12 mouse cellular contexts compared by ENCODE assay signal in the genomic region with DNA sequence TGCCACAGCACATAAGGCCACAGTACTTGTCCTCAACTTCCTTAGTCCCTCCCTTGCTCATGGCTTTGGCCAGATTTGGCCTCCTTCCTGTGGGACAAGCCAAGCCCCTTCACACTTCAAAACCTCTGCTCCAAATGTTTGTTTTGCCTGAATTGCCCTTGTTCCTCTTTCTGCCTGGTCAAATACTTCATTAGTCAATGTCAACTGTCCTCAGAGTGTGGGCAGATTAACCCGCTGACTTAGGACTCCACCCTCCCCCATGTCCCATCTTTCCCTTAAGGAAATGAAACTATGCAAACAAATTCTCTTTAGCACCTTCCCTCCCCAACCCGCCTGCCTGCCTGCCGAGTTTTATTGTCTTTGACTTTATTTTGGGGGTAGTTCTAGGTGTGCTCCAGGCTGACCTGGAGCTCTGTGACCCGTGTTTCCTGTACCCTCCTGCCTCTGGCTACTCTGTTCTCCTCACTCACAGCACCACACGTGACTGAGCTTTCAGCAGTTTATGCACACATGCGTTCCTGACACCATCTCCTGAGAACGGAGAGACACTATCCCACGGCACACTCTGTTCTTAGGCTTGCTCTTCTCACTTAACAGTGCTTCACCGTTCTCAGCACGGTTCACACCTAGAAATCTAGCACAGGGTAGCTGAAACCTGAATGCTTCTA. TPM values are rescaled to one million over a fixed set of nuclear protein-coding genes. Genes with fewer than 3 reads are reported as not detected.
DNase-seq lines count a peak whose midpoint lies in the region; ATAC-seq lines count a peak whose summit lies in the region.
"Had no signal": no experiment of that assay in that cellular context is flagged by ENCODE, and none has a peak within 500 bp of the region (broad histone marks: within the 10 kb centered on the region; RNA-seq: fewer than 3 reads in every experiment).

No protein-coding gene starts in this region.

- H3K4me1 ChIP-seq in liver, embryonic 13.5 days (replicated peaks), result peaks cover 12% of the 10 kb centered on the region
- H3K4me1 ChIP-seq in liver, embryonic 11.5 days (replicated peaks; ENCODE audit: control insufficient read depth, insufficient read depth, low read length), result peaks cover 3% of the 10 kb centered on the region; the same call in 1 of the 2 replicates
- peaks cover 18% of the 10 kb centered on the region; the same call in 1 of the 2 replicates for H3K4me1 ChIP-seq in lung, embryonic 15.5 days
- H3K4me1 ChIP-seq: embryonic facial prominence, embryonic 12.5 days; hindbrain, embryonic 10.5 days had no signal

- no peak overlapping the region for H3K4me3 ChIP-seq in liver, embryonic 13.5 days (replicated peaks)
- no peak overlapping the region for H3K4me3 ChIP-seq in liver, embryonic 11.5 days (ENCODE audit: low read depth, low read length)
- H3K4me3 ChIP-seq in lung, embryonic 15.5 days, result no peak overlapping the region
- H3K4me3 ChIP-seq: embryonic facial prominence, embryonic 12.5 days; hindbrain, embryonic 10.5 days had no signal

- H3K27ac ChIP-seq in liver, embryonic 13.5 days, result no peak overlapping the region
- no peak overlapping the region for H3K27ac ChIP-seq in liver, embryonic 11.5 days (ENCODE audit: low read depth, low read length)
- peak overlapping the region; percentile 51 for H3K27ac ChIP-seq in lung, embryonic 15.5 days
- H3K27ac ChIP-seq: embryonic facial prominence, embryonic 12.5 days; hindbrain, embryonic 10.5 days had no signal

- no peak for DNase-seq in liver, embryonic 13.5 days
- no peak for DNase-seq in liver, embryonic 11.5 days (ENCODE audit: low spot score)
- peak; percentile 77 for DNase-seq in splenic B cell, adult 2 months (ENCODE audit: low read depth, low spot score)
- DNase-seq in cerebellum, postnatal 14 days, result no peak
- no peak for DNase-seq in left cerebral cortex, postnatal 36 days (ENCODE audit: low spot score in 2 of 2)
- DNase-seq in cerebellum, postnatal 36 days, result no peak
- DNase-seq: right cerebral cortex, adult 18-20 months had no signal

- H3K4me2 ChIP-seq in liver, embryonic 13.5 days, result no peak overlapping the region
- H3K4me2 ChIP-seq in liver, embryonic 11.5 days, result no peak overlapping the region
- H3K4me2 ChIP-seq in lung, embryonic 15.5 days, result no peak overlapping the region
- H3K4me2 ChIP-seq: embryonic facial prominence, embryonic 12.5 days had no signal

- 0 out of 2 replicates have a peak, but pooled peaks have one; percentile 20 for ATAC-seq in liver, embryonic 13.5 days (ENCODE audit: low read depth)
- no peak for ATAC-seq in liver, embryonic 11.5 days (replicated peaks; ENCODE audit: low FRiP score)
- ATAC-seq in hematopoietic stem cell, adult 5-6 weeks (replicated peaks in 1 of 2; ENCODE audit: insufficient read depth in 1 of 2, low FRiP score in 2 of 2, low TSS enrichment in 1 of 2, low read depth in 1 of 2, poor library complexity in 2 of 2, severe bottlenecking in 2 of 2), result peak; percentile 69 to 81
- ATAC-seq in lung, embryonic 15.5 days (ENCODE audit: borderline replicate concordance, extremely low read depth, low FRiP score, low TSS enrichment), result peak; percentile 36
- ATAC-seq: midbrain, embryonic 16.5 days had no signal

- no peaks in the 10 kb centered on the region for H3K27me3 ChIP-seq in liver, embryonic 13.5 days
- no peaks in the 10 kb centered on the region for H3K27me3 ChIP-seq in liver, embryonic 11.5 days (replicated peaks; ENCODE audit: control insufficient read depth, insufficient read depth, low read length)
- H3K27me3 ChIP-seq in lung, embryonic 15.5 days, result no peaks in the 10 kb centered on the region
- no peaks in the 10 kb centered on the region for H3K27me3 ChIP-seq in splenic B cell, adult 2 months (ENCODE audit: control insufficient read depth, insufficient read depth, low read length, poor library complexity, severe bottlenecking)
- H3K27me3 ChIP-seq: embryonic facial prominence, embryonic 12.5 days had no signal

- H3K36me3 ChIP-seq in liver, embryonic 13.5 days, result peaks cover 62% of the 10 kb centered on the region
- peaks cover 20% of the 10 kb centered on the region; the same call in 1 of the 2 replicates for H3K36me3 ChIP-seq in liver, embryonic 11.5 days (ENCODE audit: control insufficient read depth, insufficient read depth, low read length)
- peaks cover 34% of the 10 kb centered on the region for H3K36me3 ChIP-seq in lung, embryonic 15.5 days
- 0 out of 2 replicates have a peak, but pooled peaks cover 3% of the 10 kb centered on the region for H3K36me3 ChIP-seq in splenic B cell, adult 2 months (ENCODE audit: control insufficient read depth, insufficient read depth, low read length, poor library complexity, severe bottlenecking)

- no peaks in the 10 kb centered on the region for H3K9me3 ChIP-seq in liver, embryonic 13.5 days (replicated peaks)
- H3K9me3 ChIP-seq in liver, embryonic 11.5 days (ENCODE audit: control insufficient read depth, low read length), result no peaks in the 10 kb centered on the region
- H3K9me3 ChIP-seq in lung, embryonic 15.5 days, result no peaks in the 10 kb centered on the region
- H3K9me3 ChIP-seq: embryonic facial prominence, embryonic 12.5 days; hindbrain, embryonic 10.5 days had no signal

- WGBS in liver, embryonic 13.5 days (ENCODE audit: insufficient replicate concordance), result 34% methylated on average over 10 of the region's 10 CpGs
- 39% methylated on average over 10 of the region's 10 CpGs for WGBS in liver, embryonic 11.5 days
- 25% methylated on average over 10 of the region's 10 CpGs for WGBS in lung, embryonic 15.5 days

- intact Hi-C loops in left cerebral cortex, postnatal 36 days (cut with DNase I), result no loop called here

- no peak overlapping the region for H3K9ac ChIP-seq in liver, embryonic 13.5 days
- H3K9ac ChIP-seq in liver, embryonic 11.5 days (ENCODE audit: low read depth, low read length), result no peak overlapping the region
- no peak overlapping the region for H3K9ac ChIP-seq in lung, embryonic 15.5 days
- H3K9ac ChIP-seq: embryonic facial prominence, embryonic 12.5 days had no signal

RNA-seq across cellular contexts. Expression of a gene that starts 23.7 kb away (rescaled TPM):
- polyA plus RNA-seq in liver, embryonic 13.5 days (2015; fragmentation: Nextera tagmentation; extraction: Ambion mirVana), result 10.4 and 13.3 TPM in 2 replicates
- polyA plus RNA-seq in liver, embryonic 11.5 days (2014; fragmentation: Nextera tagmentation; extraction: Ambion mirVana), result 22.0 and 22.8 TPM in 2 replicates
- 13.4 and 20.4 TPM in 2 replicates for total RNA-seq in hematopoietic stem cell, adult 5-6 weeks (2017)
- 36.1 and 37.1 TPM in 2 replicates for polyA plus RNA-seq in lung, embryonic 15.5 days (2015; fragmentation: Nextera tagmentation; extraction: Ambion mirVana)
- total RNA-seq in left cerebral cortex, postnatal 36 days (2021), result 10 to 100 TPM; 63.7 to 77.2 TPM

RNA-seq across cellular contexts. Expression of a gene that starts 24.2 kb away (rescaled TPM):
- 25.3 and 29.1 TPM in 2 replicates for polyA plus RNA-seq in liver, embryonic 13.5 days (2015; fragmentation: Nextera tagmentation; extraction: Ambion mirVana)
- 43.4 and 44.7 TPM in 2 replicates for polyA plus RNA-seq in liver, embryonic 11.5 days (2014; fragmentation: Nextera tagmentation; extraction: Ambion mirVana)
- total RNA-seq in hematopoietic stem cell, adult 5-6 weeks (2017), result 52.6 and 55.5 TPM in 2 replicates
- polyA plus RNA-seq in lung, embryonic 15.5 days (2015; fragmentation: Nextera tagmentation; extraction: Ambion mirVana), result 78.5 and 80.3 TPM in 2 replicates
- total RNA-seq in left cerebral cortex, postnatal 36 days (2021), result 10 to 100 TPM; 19.8 to 29.9 TPM

RNA-seq across cellular contexts. Expression of a gene that starts 53.5 kb away (rescaled TPM):
- polyA plus RNA-seq in liver, embryonic 13.5 days (2015; fragmentation: Nextera tagmentation; extraction: Ambion mirVana), result 5.9 and 6.1 TPM in 2 replicates
- 7.6 and 9.1 TPM in 2 replicates for polyA plus RNA-seq in liver, embryonic 11.5 days (2014; fragmentation: Nextera tagmentation; extraction: Ambion mirVana)
- total RNA-seq in hematopoietic stem cell, adult 5-6 weeks (2017), result not detected in 2 replicates
- polyA plus RNA-seq in lung, embryonic 15.5 days (2015; fragmentation: Nextera tagmentation; extraction: Ambion mirVana), result 172 and 210 TPM in 2 replicates
- not detected for total RNA-seq in left cerebral cortex, postnatal 36 days (2021)

Comparison
In these comparisons a context has a peak if more than half of its experiments do, and no peak if none do; other contexts are left out.
1. RNA of a gene that starts 53.5 kb away (polyA plus RNA-seq): 172 to 210 TPM in lung, embryonic 15.5 days; 7.6 to 9.1 TPM in liver, embryonic 11.5 days and 5.9 to 6.1 TPM in liver, embryonic 13.5 days; every median in the first group is over 10 times any median in the second.